Mouse (Mus musculus) heart, embryonic 14.5 days (tissue): ENCODE measurements around the gene Olfr1043. TPM values are rescaled to one million over a fixed set of nuclear protein-coding genes. Genes with fewer than 3 reads are reported as not detected.

Experiments used
- ATAC-seq: fragments of 200-750 bp; cut with Nextera tagmentation; 2 replicates; pipeline ENCODE4 v1.8.0; 2017; ENCODE audit warnings: low read depth, moderate TSS enrichment; ENCODE audit not compliant: insufficient number of reproducible peaks, insufficient read depth, low FRiP score
- H3K27ac ChIP-seq, 2 experiments: fragments of 200-500 bp in 1 of 2; fragments of 300-500 bp in 1 of 2; sonication (generic) in 1 of 2; replicated peaks in 1 of 2; 2 replicates each; pipeline ENCODE4 v1.5.1; 2012 to 2014; ENCODE audit warnings: low read depth in 2 of 2, low read length in 2 of 2, control low read depth in 1 of 2, mild to moderate bottlenecking in 1 of 2, mixed read lengths in 1 of 2; ENCODE audit not compliant: control insufficient read depth in 1 of 2, insufficient read depth in 1 of 2
- H3K27me3 ChIP-seq: fragments of 300-500 bp; sonication (generic); 2 replicates; pipeline ENCODE4 v1.6.1; 2014; ENCODE audit warnings: mild to moderate bottlenecking, low read length, control low read depth; ENCODE audit not compliant: control insufficient read depth, insufficient read depth
- H3K36me3 ChIP-seq: fragments of 300-500 bp; sonication (generic); 2 replicates; pipeline ENCODE4 v1.6.1; 2014; ENCODE audit warnings: mild to moderate bottlenecking, control low read depth, low read length, mixed read lengths; ENCODE audit not compliant: control insufficient read depth, insufficient read depth
- H3K4me1 ChIP-seq, 2 experiments: fragments of 200-500 bp in 1 of 2; fragments of 300-500 bp in 1 of 2; sonication (generic) in 1 of 2; 2 replicates each; pipeline ENCODE4 v1.6.1; 2012 to 2014; ENCODE audit warnings: low read length in 2 of 2, control low read depth in 1 of 2, mixed read lengths in 1 of 2; ENCODE audit not compliant: control insufficient read depth in 2 of 2, insufficient read depth in 2 of 2
- H3K4me2 ChIP-seq: fragments of 300-500 bp; sonication (generic); 2 replicates; pipeline ENCODE4 v1.6.1; 2014; ENCODE audit warnings: mild to moderate bottlenecking, low read length
- H3K4me3 ChIP-seq, 2 experiments: fragments of 200-500 bp in 1 of 2; fragments of 300-500 bp in 1 of 2; sonication (generic) in 1 of 2; 2 replicates each; pipeline ENCODE4 v1.5.1; 2012 to 2014; ENCODE audit warnings: low read length in 2 of 2, mild to moderate bottlenecking in 2 of 2, control low read depth in 1 of 2, low read depth in 1 of 2, moderate library complexity in 1 of 2; ENCODE audit not compliant: control insufficient read depth in 1 of 2, insufficient read depth in 1 of 2
- H3K9ac ChIP-seq: fragments of 300-500 bp; sonication (generic); 2 replicates; pipeline ENCODE4 v1.6.1; 2014; ENCODE audit warnings: mild to moderate bottlenecking, low read length
- H3K9me3 ChIP-seq: fragments of 300-500 bp; sonication (generic); 2 replicates; pipeline ENCODE4 v1.6.1; 2016; ENCODE audit warnings: low read length, control low read depth; ENCODE audit not compliant: control insufficient read depth
- WGBS: fragments of 180-500 bp; shearing (Covaris S2); extraction: QIAGEN DNeasy Blood & Tissue Kit; methylation state at CpG from one replicate; pipeline ENCODE4 v1.1.7; 2014; 5-methylcytosine and 5-hydroxymethylcytosine counted together
- polyA plus RNA-seq: library from polyadenylated mRNA; unstranded; fragments of >200 nt; fragmentation: Nextera tagmentation; extraction: Ambion mirVana; gene quantifications from 2 replicates; pipeline ENCODE4 v1.2.1, GENCODE M21; 2014

Gene Olfr1043
- polyA plus RNA-seq, 1 experiment from 2014 or later, result not detected

- Histone ChIP-seq H3K4me3 (no peak within 1 kb of the TSS), H3K9ac (no peak within 1 kb of the TSS), H3K27ac (no peak within 1 kb of the TSS), H3K36me3 (no peaks in the 10 kb centered on the region), H3K9me3 (no peaks in the 10 kb centered on the region), H3K4me1 (no peaks in the 10 kb centered on the region), H3K27me3 (no peaks in the 10 kb centered on the region), H3K4me2 (no peak within 1 kb of the TSS)
- no peak for ATAC-seq
- WGBS, result 58% methylated on average over 1 of the region's 1 CpGs
Observed at GRCm38 (mm10) chr2:86146632-86147031, 20.7 kb downstream of the Olfr1043 start, which contains the start of gene Olfr1040. Gene Olfr1040, minus strand, starts transcription at chr2:86146732.

GRCm38 (mm10) chr2:86135828-86136227, 31.5 kb downstream of the Olfr1043 start, which contains the start of gene Olfr1039:
Gene Olfr1039, minus strand, starts transcription at chr2:86135928.
- no peak within 1 kb of the TSS for H3K4me3 ChIP-seq
- WGBS, result 89% methylated on average over 1 of the region's 1 CpGs
- ATAC-seq, result no peak
- no peaks in the 10 kb centered on the region for H3K4me1 ChIP-seq
- no peaks in the 10 kb centered on the region for H3K27me3 ChIP-seq
- H3K27ac ChIP-seq, result no peak within 1 kb of the TSS
- H3K4me2 ChIP-seq, result no peak within 1 kb of the TSS
- H3K9me3 ChIP-seq, result no peaks in the 10 kb centered on the region
- H3K36me3 ChIP-seq, result no peaks in the 10 kb centered on the region
- H3K9ac ChIP-seq, result no peak within 1 kb of the TSS

Other genes starting within 250 kb of the Olfr1043 start
- gene Olfr1026, start 246.0 kb downstream of the Olfr1043 start, polyA plus RNA-seq, result not detected in 2 replicates
- gene Olfr1028, start 217.1 kb downstream of the Olfr1043 start, polyA plus RNA-seq, result not detected in 2 replicates
- gene Olfr1029, start 193.6 kb downstream of the Olfr1043 start, polyA plus RNA-seq, result not detected in 2 replicates
- not detected in 2 replicates for gene Olfr1030, start 188.2 kb downstream of the Olfr1043 start, polyA plus RNA-seq
- gene Olfr1031, start 177.2 kb downstream of the Olfr1043 start, polyA plus RNA-seq, result not detected in 2 replicates
- gene Olfr1032, start 162.0 kb downstream of the Olfr1043 start, polyA plus RNA-seq, result not detected in 2 replicates
- 2.7 and 3.9 TPM in 2 replicates for gene Olfr1033, start 146.9 kb downstream of the Olfr1043 start, polyA plus RNA-seq
- gene Olfr1034, start 121.7 kb downstream of the Olfr1043 start, polyA plus RNA-seq, result 0.08 and 0.12 TPM in 2 replicates
- not detected in 2 replicates for gene Olfr1036, start 93.5 kb downstream of the Olfr1043 start, polyA plus RNA-seq
- not detected in 2 replicates for gene Olfr1037, start 80.1 kb downstream of the Olfr1043 start, polyA plus RNA-seq
- gene Olfr1039, start 31.6 kb downstream of the Olfr1043 start, polyA plus RNA-seq, result not detected in 2 replicates
- not detected in 2 replicates for gene Olfr1040, start 20.8 kb downstream of the Olfr1043 start, polyA plus RNA-seq
- gene Olfr1042, start 5.7 kb downstream of the Olfr1043 start, polyA plus RNA-seq, result not detected in 2 replicates
- gene Olfr1044, start 10.3 kb upstream of the Olfr1043 start, polyA plus RNA-seq, result not detected in 2 replicates
- not detected in 2 replicates for gene Olfr52, start 18.2 kb upstream of the Olfr1043 start, polyA plus RNA-seq
- not detected in 2 replicates for gene Olfr1045, start 35.5 kb upstream of the Olfr1043 start, polyA plus RNA-seq
- gene Olfr1046, start 51.8 kb upstream of the Olfr1043 start, polyA plus RNA-seq, result not detected in 2 replicates
- not detected in 2 replicates for gene Olfr1047, start 63.9 kb upstream of the Olfr1043 start, polyA plus RNA-seq
- not detected in 2 replicates for gene Olfr1048, start 72.8 kb upstream of the Olfr1043 start, polyA plus RNA-seq
- gene Olfr1049, start 90.8 kb upstream of the Olfr1043 start, polyA plus RNA-seq, result not detected in 2 replicates
- not detected in 2 replicates for gene Olfr1051, start 111.6 kb upstream of the Olfr1043 start, polyA plus RNA-seq
- not detected in 2 replicates for gene Olfr1052, start 124.9 kb upstream of the Olfr1043 start, polyA plus RNA-seq
- not detected in 2 replicates for gene Olfr1053, start 147.8 kb upstream of the Olfr1043 start, polyA plus RNA-seq
- gene Olfr1054, start 167.9 kb upstream of the Olfr1043 start, polyA plus RNA-seq, result not detected in 2 replicates
- gene Olfr1055, start 182.8 kb upstream of the Olfr1043 start, polyA plus RNA-seq, result not detected in 2 replicates
- gene Olfr1056, start 194.9 kb upstream of the Olfr1043 start, polyA plus RNA-seq, result not detected in 2 replicates
- not detected in 2 replicates for gene Olfr1057, start 210.9 kb upstream of the Olfr1043 start, polyA plus RNA-seq
- not detected in 2 replicates for gene Olfr1058, start 221.0 kb upstream of the Olfr1043 start, polyA plus RNA-seq
- gene Olfr1061, start 246.5 kb upstream of the Olfr1043 start, polyA plus RNA-seq, result not detected in 2 replicates